Mouse (Mus musculus) hindbrain, embryonic 11.5 days (tissue): ENCODE data around the gene Abracl. TPM values are rescaled to one million over a fixed set of nuclear protein-coding genes. Genes with fewer than 3 reads are reported as not detected.
A peak's percentile ranks its signal among the peaks of the same experiment; 100 is the strongest.

ENCODE experiments used
- ATAC-seq: fragments of 200-750 bp; cut with Nextera tagmentation; 2 replicates; pipeline ENCODE4 v1.8.0; 2017; ENCODE audit warnings: mild to moderate bottlenecking, moderate TSS enrichment, moderate library complexity; ENCODE audit not compliant: low FRiP score
- DNase-seq: peaks from one replicate; pipeline ENCODE4 v3.0.0-alpha.2; 2015; ENCODE audit warnings: low spot score
- H3K27ac ChIP-seq: fragments of 300-500 bp; sonication (generic); 2 replicates; pipeline ENCODE4 v1.5.1; 2014; ENCODE audit warnings: mild to moderate bottlenecking, low read depth, low read length
- H3K27me3 ChIP-seq: fragments of 300-500 bp; sonication (generic); 2 replicates; pipeline ENCODE4 v1.6.1; 2014; ENCODE audit warnings: mild to moderate bottlenecking, low read length, moderate library complexity, mixed read lengths; ENCODE audit not compliant: control insufficient read depth, insufficient read depth
- H3K36me3 ChIP-seq: fragments of 300-500 bp; sonication (generic); 2 replicates; pipeline ENCODE4 v1.6.1; 2014; ENCODE audit warnings: mild to moderate bottlenecking, low read length, moderate library complexity, mixed read lengths; ENCODE audit not compliant: control insufficient read depth, insufficient read depth
- H3K4me1 ChIP-seq: fragments of 300-500 bp; sonication (generic); replicated peaks from 2 replicates; pipeline ENCODE4 v1.6.1; 2014; ENCODE audit warnings: low read length, mixed read lengths; ENCODE audit not compliant: control insufficient read depth, insufficient read depth
- H3K4me2 ChIP-seq: fragments of 300-500 bp; sonication (generic); replicated peaks from 2 replicates; pipeline ENCODE4 v1.6.1; 2014; ENCODE audit warnings: mild to moderate bottlenecking, low read depth, low read length
- H3K4me3 ChIP-seq: fragments of 300-500 bp; sonication (generic); 2 replicates; pipeline ENCODE4 v1.5.1; 2014; ENCODE audit warnings: low read depth, low read length
- H3K9ac ChIP-seq: fragments of 300-500 bp; sonication (generic); 2 replicates; pipeline ENCODE4 v1.6.1; 2014; ENCODE audit warnings: low read depth, low read length
- H3K9me3 ChIP-seq: fragments of 300-500 bp; sonication (generic); 2 replicates; pipeline ENCODE4 v1.6.1; 2016; ENCODE audit warnings: low read length; ENCODE audit not compliant: control insufficient read depth
- WGBS: fragments of 180-500 bp; shearing (Covaris S2); extraction: QIAGEN DNeasy Blood & Tissue Kit; methylation state at CpG from one replicate; pipeline ENCODE4 v1.1.7; 2014; 5-methylcytosine and 5-hydroxymethylcytosine counted together
- polyA plus RNA-seq: library from polyadenylated mRNA; unstranded; fragments of >200 nt; fragmentation: Nextera tagmentation; extraction: Ambion mirVana; gene quantifications from 2 replicates; pipeline ENCODE4 v1.2.1, GENCODE M21; 2014

Gene Abracl
- polyA plus RNA-seq, result 220 and 223 TPM in 2 replicates

DNA sequence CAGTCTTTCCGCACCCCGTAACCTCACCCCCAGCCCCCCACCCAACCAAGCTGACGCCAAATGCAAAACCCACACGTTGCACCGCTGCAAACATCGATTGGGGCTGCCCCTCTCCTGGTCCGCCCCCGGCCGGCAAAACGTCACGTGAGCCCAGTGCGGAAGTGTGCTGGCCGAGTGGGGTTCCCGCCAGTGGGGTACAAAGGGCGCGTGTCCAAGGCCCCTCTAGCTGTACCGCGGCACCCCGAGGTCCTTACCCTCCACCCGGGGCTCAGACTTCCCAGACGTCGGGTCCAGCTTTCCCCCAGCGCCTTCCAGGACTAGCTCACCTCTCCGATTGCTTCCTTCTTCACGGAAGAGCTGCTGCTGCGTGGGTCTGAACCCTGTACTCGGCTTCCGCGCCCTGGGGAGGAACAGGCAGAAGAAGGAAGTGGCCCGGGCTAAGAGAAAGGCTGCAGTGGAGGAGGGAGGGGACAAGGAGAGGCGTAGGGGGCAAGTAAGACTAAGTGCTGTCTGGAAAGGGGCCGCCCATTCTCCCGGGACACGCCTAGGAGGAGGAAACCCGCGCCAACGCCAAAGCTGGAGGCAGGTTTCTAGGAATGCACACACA is at the start of gene Abracl:
TSS of gene Abracl (minus strand) at position 548 of the 607 bp plus-strand sequence.
- DNase-seq (peak; percentile 81), ATAC-seq (peak; percentile 93)
- Histone ChIP-seq H3K27ac (peak within 1 kb of the TSS; percentile 92), H3K27me3 (no peaks in the 10 kb centered on the region), H3K9me3 (no peaks in the 10 kb centered on the region), H3K4me1 (no peaks in the 10 kb centered on the region; the same call in 1 of the 2 replicates), H3K36me3 (no peaks in the 10 kb centered on the region), H3K4me2 (peak within 1 kb of the TSS; percentile 43), H3K4me3 (peak within 1 kb of the TSS; percentile 71), H3K9ac (peak within 1 kb of the TSS; percentile 95)
- WGBS, result under 1% methylated on average over 37 of the region's 37 CpGs

DNA sequence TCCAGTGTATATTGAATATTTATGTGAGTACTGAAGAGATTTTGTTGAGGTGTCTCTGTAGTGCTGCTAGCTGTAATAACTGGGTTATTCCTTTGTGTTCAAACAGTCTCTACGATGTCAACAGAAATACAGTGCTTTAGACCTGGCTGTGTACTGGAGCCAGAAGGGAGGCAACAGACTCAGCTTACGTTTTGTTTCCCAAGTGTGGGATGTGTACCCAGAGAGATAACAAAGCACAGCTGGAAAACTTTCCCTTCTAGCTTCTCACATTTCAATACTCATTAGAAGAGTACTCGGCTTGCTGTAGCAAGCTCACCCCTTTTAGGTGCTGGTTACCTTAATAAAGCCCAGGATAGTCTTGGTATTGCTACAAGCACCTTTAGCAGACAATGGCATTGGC is 49.8 kb upstream of the Abracl start:
- Histone ChIP-seq H3K4me1 (no peaks in the 10 kb centered on the region), H3K36me3 (no peaks in the 10 kb centered on the region), H3K9me3 (no peaks in the 10 kb centered on the region), H3K27me3 (no peaks in the 10 kb centered on the region), H3K27ac (no peak overlapping the region), H3K4me3 (no peak overlapping the region), H3K4me2 (no peak overlapping the region), H3K9ac (no peak overlapping the region)
- ATAC-seq, result no peak
- 72% methylated on average over 3 of the region's 3 CpGs for WGBS
- no peak for DNase-seq

DNA sequence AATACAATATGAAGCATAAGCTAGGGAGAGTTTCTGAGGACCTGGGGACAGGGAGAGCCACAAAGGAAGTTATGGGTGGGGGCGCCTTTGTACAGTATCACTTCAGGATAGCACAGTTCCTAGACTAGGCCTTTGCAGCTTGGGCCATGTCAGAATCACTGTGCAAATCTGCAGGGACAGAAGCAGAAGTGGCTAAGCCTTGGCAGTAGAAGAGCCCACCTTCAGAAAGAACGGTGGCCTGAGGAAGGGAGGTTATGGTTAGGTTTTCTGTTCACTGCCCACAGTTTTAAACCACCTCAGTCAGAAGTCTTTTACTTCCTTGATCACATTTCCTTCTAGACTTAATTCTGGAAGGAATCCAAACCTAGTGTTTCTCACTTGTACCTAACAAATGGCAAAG is 47.5 kb upstream of the Abracl start:
- Histone ChIP-seq H3K4me2 (no peak overlapping the region), H3K27me3 (no peaks in the 10 kb centered on the region), H3K4me3 (no peak overlapping the region), H3K9me3 (no peaks in the 10 kb centered on the region), H3K27ac (no peak overlapping the region), H3K9ac (no peak overlapping the region), H3K36me3 (no peaks in the 10 kb centered on the region), H3K4me1 (no peaks in the 10 kb centered on the region)
- ATAC-seq (no peak), DNase-seq (no peak)
- WGBS, result 87% methylated on average over 2 of the region's 2 CpGs

DNA sequence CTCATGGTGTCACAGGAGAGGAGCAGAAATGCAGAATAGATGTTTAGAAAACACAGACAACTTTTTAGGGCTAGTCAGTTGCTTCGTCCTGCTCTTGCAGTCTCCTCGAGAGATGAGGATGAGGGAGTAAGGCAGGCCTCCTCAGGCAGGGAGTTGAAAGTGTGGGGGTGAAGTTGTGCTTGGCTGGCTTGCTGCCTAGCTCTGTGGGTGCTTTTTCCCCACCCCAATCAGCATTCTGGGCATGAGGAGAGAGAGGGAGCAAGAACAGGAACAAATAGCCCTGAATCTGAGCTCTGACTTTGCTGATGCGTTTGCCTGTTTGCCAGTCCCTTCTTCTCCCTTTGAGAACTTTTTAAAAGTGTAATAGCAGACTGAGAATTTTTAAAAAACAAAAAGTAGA is 47.1 kb upstream of the Abracl start:
- Histone ChIP-seq H3K9ac (no peak overlapping the region), H3K36me3 (no peaks in the 10 kb centered on the region), H3K27ac (no peak overlapping the region), H3K9me3 (no peaks in the 10 kb centered on the region), H3K4me1 (no peaks in the 10 kb centered on the region), H3K4me3 (no peak overlapping the region), H3K4me2 (no peak overlapping the region), H3K27me3 (no peaks in the 10 kb centered on the region)
- WGBS, result 91% methylated on average over 3 of the region's 3 CpGs
- ATAC-seq (no peak), DNase-seq (no peak)

DNA sequence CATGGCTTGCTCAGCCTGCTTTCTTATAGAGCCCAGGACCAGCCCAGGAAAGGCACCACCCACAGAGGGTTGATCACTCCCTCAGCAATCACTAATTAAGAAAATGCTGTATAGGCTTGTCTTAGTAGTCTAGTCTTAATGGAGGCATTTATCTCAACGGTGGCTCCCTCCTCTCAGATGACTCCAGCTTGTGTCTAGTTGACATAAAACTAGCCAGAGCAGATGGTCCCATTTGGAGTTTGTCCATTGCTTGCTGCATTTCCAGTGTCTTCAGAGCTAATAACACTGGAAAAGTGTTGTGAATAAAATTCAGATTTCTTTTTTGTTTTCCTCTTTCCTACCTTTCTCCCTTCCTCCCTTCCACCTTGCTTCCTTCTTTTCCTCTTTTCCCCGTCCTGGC is 46.5 kb upstream of the Abracl start:
- Histone ChIP-seq H3K4me1 (no peaks in the 10 kb centered on the region), H3K9ac (no peak overlapping the region), H3K4me2 (no peak overlapping the region), H3K27ac (no peak overlapping the region), H3K9me3 (no peaks in the 10 kb centered on the region), H3K27me3 (no peaks in the 10 kb centered on the region), H3K36me3 (no peaks in the 10 kb centered on the region), H3K4me3 (no peak overlapping the region)
- DNase-seq (no peak), ATAC-seq (no peak)
- 93% methylated on average over 2 of the region's 2 CpGs for WGBS

DNA sequence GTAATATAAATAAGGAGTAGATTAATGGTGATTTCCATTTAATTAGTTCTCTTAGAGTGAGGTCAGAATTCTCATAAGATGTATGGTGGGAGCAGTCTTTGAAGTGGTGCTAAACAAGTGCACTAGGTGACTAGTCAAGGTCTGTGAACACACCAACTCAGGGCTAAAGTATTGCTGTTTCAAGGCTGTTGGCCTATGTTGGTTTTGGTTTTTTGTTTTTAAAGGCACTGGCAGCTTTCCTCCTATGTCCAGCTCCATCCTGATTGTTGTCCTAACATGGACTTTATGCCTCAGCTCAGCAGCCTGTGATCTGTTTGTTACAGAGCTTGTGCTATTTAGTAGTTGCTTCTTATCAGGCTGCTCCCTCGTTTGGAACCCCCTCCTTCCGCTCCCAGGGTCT is 45.8 kb upstream of the Abracl start:
- no peaks in the 10 kb centered on the region for H3K36me3 ChIP-seq
- H3K4me3 ChIP-seq, result no peak overlapping the region
- no peak overlapping the region for H3K9ac ChIP-seq
- no peaks in the 10 kb centered on the region for H3K27me3 ChIP-seq
- 89% methylated on average over 2 of the region's 2 CpGs for WGBS
- no peak overlapping the region for H3K4me2 ChIP-seq
- ATAC-seq, result no peak
- H3K27ac ChIP-seq, result no peak overlapping the region
- H3K4me1 ChIP-seq, result no peaks in the 10 kb centered on the region
- H3K9me3 ChIP-seq, result no peaks in the 10 kb centered on the region
- DNase-seq, result no peak

DNA sequence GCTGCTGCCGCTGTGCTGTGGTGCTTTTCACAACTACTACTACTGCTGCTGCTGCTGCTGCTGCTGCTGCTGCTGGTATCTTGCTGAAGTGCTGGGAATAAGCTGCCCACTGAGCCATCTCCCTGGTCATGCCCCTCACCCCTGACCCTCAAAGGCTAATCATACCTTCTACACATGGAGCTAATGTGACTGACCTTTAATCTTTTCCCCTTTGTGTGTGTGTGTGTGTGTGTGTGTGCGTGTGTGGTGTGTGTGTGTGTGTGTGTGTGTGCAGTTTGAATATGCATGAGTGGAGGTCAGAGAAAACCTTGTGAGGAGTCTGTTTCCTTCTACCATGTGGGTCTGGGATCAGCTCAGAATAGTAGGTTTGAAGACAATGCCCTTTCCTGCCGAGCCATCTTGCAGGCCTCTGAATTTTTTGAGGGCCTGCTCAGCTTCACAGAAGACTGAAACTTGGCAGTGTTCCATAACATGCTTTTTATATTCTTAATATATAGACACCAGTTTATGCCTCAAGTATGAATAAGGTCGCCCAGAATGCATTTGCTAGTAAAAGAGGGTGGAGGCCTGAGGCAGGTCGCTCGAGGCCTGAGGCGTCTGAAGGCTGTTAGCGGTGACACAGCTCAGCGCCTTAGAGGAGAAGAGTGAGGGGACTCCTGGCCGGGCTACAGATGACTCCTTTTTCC is 44.8 kb upstream of the Abracl start:
- Histone ChIP-seq H3K36me3 (no peaks in the 10 kb centered on the region), H3K27me3 (no peaks in the 10 kb centered on the region), H3K4me2 (no peak overlapping the region), H3K27ac (no peak overlapping the region), H3K9me3 (no peaks in the 10 kb centered on the region), H3K4me1 (no peaks in the 10 kb centered on the region), H3K9ac (no peak overlapping the region), H3K4me3 (no peak overlapping the region)
- WGBS, result 75% methylated on average over 10 of the region's 10 CpGs
- ATAC-seq, result 0 out of 2 replicates have a peak, but pooled peaks have one; percentile 33
- no peak for DNase-seq

DNA sequence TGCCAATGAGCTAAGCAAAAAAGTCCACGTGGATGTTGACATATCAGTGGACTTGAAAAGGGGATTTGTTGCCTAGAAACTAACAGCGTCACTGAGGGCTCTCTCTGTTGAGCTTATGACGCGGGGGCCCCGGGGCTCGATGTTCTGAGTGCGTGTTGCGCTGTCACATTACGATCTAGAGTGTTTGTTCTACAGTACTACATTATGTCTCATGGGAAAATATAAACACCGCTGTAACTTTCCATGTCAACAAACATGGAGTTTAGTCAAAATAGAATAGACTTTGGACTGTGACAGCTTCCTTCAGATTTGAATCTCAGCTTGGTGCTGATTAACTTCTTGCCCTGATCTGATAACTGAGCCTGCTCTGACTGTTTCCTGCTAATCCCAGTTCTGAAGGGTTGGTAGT is 42.9 kb upstream of the Abracl start:
- ATAC-seq (no peak), DNase-seq (no peak)
- Histone ChIP-seq H3K9ac (no peak overlapping the region), H3K4me1 (no peaks in the 10 kb centered on the region), H3K36me3 (no peaks in the 10 kb centered on the region), H3K4me3 (no peak overlapping the region), H3K27me3 (no peaks in the 10 kb centered on the region), H3K27ac (no peak overlapping the region), H3K9me3 (no peaks in the 10 kb centered on the region), H3K4me2 (no peak overlapping the region)
- 92% methylated on average over 10 of the region's 10 CpGs for WGBS

DNA sequence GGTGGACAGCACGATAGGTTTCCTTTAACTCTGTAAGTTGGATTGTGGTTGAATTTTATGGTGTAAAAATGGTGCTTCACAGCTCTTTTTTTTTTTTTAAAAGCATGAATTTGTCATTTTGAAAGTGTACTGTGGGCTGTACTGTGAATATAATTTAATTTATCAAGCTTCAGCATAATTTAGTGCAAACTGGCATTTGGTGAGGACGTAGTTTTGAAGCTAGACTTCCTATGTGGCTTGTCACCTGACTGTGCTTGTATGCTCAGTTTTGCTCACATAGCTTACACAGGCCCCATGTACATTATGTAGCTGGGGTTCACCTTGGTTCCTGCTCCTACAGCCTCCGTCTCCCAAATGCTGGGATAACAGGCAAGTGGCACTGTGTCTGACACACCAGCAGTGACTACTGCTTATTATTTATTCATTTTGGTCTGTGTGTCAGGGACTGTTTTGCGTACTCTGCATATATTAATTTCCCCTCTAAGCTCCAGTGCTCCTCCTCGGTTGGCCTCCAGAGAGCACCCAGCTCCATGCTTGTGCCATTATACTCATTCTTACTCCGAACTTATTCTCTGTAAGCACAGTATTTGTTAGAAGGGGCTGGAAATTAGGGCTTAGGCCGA is 41.6 kb upstream of the Abracl start:
- Histone ChIP-seq H3K4me1 (no peaks in the 10 kb centered on the region), H3K9ac (no peak overlapping the region), H3K9me3 (no peaks in the 10 kb centered on the region), H3K27me3 (no peaks in the 10 kb centered on the region), H3K27ac (no peak overlapping the region), H3K4me2 (no peak overlapping the region), H3K36me3 (no peaks in the 10 kb centered on the region), H3K4me3 (no peak overlapping the region)
- 92% methylated on average over 7 of the region's 7 CpGs for WGBS
- no peak for ATAC-seq
- DNase-seq, result no peak
